Mouse (Mus musculus) MEL (cell line): ENCODE measurements around the gene Shb. TPM values are rescaled to one million over a fixed set of nuclear protein-coding genes. Genes with fewer than 3 reads are reported as not detected.

Experiments used
- DNase-seq: peaks from one replicate; pipeline ENCODE4 v3.0.0; 2011; ENCODE audit warnings: low read depth, low spot score
- H3K27ac ChIP-seq: 2 replicates; pipeline ENCODE4 v1.5.1; 2012; ENCODE audit warnings: low read depth, mild to moderate bottlenecking, control low read depth, low read length, moderate library complexity; ENCODE audit not compliant: control insufficient read depth
- H3K27me3 ChIP-seq, 2 experiments: fragments of 150-350 bp in 1 of 2; sonication (generic) in 1 of 2; 2 replicates each; pipeline ENCODE4 v1.6.1; 2012; ENCODE audit warnings: low read length in 2 of 2, mild to moderate bottlenecking in 2 of 2, improper control_type of control experiment in 1 of 2, moderate library complexity in 1 of 2; ENCODE audit not compliant: insufficient read depth in 2 of 2, control insufficient read depth in 1 of 2
- H3K36me3 ChIP-seq, 2 experiments: 2 replicates each; pipeline ENCODE4 v1.6.1; 2012 to 2014; ENCODE audit warnings: low read length in 2 of 2, improper control_type of control experiment in 1 of 2, inconsistent platforms in 1 of 2, mild to moderate bottlenecking in 1 of 2; ENCODE audit not compliant: insufficient read depth in 2 of 2, control insufficient read depth in 1 of 2
- H3K4me1 ChIP-seq, 2 experiments: fragments of 150-350 bp in 1 of 2; sonication (generic) in 1 of 2; 2 replicates each; pipeline ENCODE4 v1.6.1; 2012; ENCODE audit warnings: low read length in 2 of 2, improper control_type of control experiment in 1 of 2, mild to moderate bottlenecking in 1 of 2; ENCODE audit not compliant: insufficient read depth in 2 of 2, control insufficient read depth in 1 of 2
- H3K4me3 ChIP-seq, 2 experiments: fragments of 150-350 bp in 1 of 2; sonication (generic) in 1 of 2; 2 replicates each; pipeline ENCODE4 v1.5.1; 2012; ENCODE audit warnings: low read depth in 2 of 2, low read length in 2 of 2, mild to moderate bottlenecking in 2 of 2, moderate library complexity in 2 of 2, control low read depth in 1 of 2, improper control_type of control experiment in 1 of 2; ENCODE audit not compliant: control insufficient read depth in 1 of 2, insufficient read depth in 1 of 2
- H3K79me2 ChIP-seq: 2 replicates; pipeline ENCODE4 v1.6.1; 2012; ENCODE audit warnings: mild to moderate bottlenecking, low read length, moderate library complexity; ENCODE audit not compliant: control insufficient read depth, poor library complexity, insufficient read depth
- H3K9ac ChIP-seq: 2 replicates; pipeline ENCODE4 v1.6.1; 2012; ENCODE audit warnings: low read depth, mild to moderate bottlenecking, control low read depth, low read length, moderate library complexity; ENCODE audit not compliant: control insufficient read depth, poor library complexity, severe bottlenecking
- H3K9me3 ChIP-seq: fragments of 150-350 bp; sonication (generic); replicated peaks from 2 replicates; pipeline ENCODE4 v1.6.1; 2012; ENCODE audit warnings: mild to moderate bottlenecking, low read length, improper control_type of control experiment, moderate library complexity; ENCODE audit not compliant: insufficient read depth
- CHD1 ChIP-seq: IDR thresholded peaks from 2 replicates; pipeline ENCODE4 v1.6.1; 2012; ENCODE audit warnings: low read depth, mild to moderate bottlenecking, inconsistent platforms, low read length, improper control_type of control experiment
- CHD2 ChIP-seq: IDR thresholded peaks from 2 replicates; pipeline ENCODE4 v1.6.1; 2011; ENCODE audit warnings: low read length, improper control_type of control experiment
- ELF1 ChIP-seq: IDR thresholded peaks from 2 replicates; pipeline ENCODE4 v1.6.1; 2014; ENCODE audit warnings: low read depth, mild to moderate bottlenecking, inconsistent platforms, low read length, improper control_type of control experiment, moderate library complexity
- ETS1 ChIP-seq: IDR thresholded peaks from 2 replicates; pipeline ENCODE4 v1.6.1; 2012; ENCODE audit warnings: low read depth, mild to moderate bottlenecking, inconsistent platforms, low read length, improper control_type of control experiment, moderate library complexity
- GATA1 ChIP-seq: IDR thresholded peaks from 2 replicates; pipeline ENCODE4 v1.6.1; 2011; ENCODE audit warnings: low read depth, low read length, improper control_type of control experiment
- HCFC1 ChIP-seq: IDR thresholded peaks from 2 replicates; pipeline ENCODE4 v1.6.1; 2012; ENCODE audit warnings: low read depth, mild to moderate bottlenecking, inconsistent platforms, low read length, improper control_type of control experiment, moderate library complexity
- JUND ChIP-seq: IDR thresholded peaks from 2 replicates; pipeline ENCODE4 v1.6.1; 2011; ENCODE audit warnings: low read depth, mild to moderate bottlenecking, improper control_type of control experiment, low read length
- KAT2A ChIP-seq: conservative IDR thresholded peaks from 2 replicates; pipeline ENCODE4 v1.6.1; 2012; ENCODE audit warnings: low read depth, low read length, improper control_type of control experiment, inconsistent platforms
- MAFK ChIP-seq: IDR thresholded peaks from 2 replicates; pipeline ENCODE4 v1.6.1; 2011; ENCODE audit warnings: low read depth, mild to moderate bottlenecking, low read length, improper control_type of control experiment, borderline replicate concordance
- MEF2A ChIP-seq: IDR thresholded peaks from 2 replicates; pipeline ENCODE4 v1.6.1; 2014; ENCODE audit warnings: low read depth, mild to moderate bottlenecking, inconsistent platforms, low read length, improper control_type of control experiment; ENCODE audit not compliant: poor library complexity, insufficient replicate concordance, severe bottlenecking; ENCODE audit errors: extremely low read depth
- MYC ChIP-seq: IDR thresholded peaks from 2 replicates; pipeline ENCODE4 v1.6.1; 2011; ENCODE audit warnings: low read depth, mild to moderate bottlenecking, low read length, improper control_type of control experiment, moderate library complexity
- RAD21 ChIP-seq: IDR thresholded peaks from 2 replicates; pipeline ENCODE4 v1.6.1; 2011; ENCODE audit warnings: mild to moderate bottlenecking, low read depth, low read length, improper control_type of control experiment
- SIN3A ChIP-seq: IDR thresholded peaks from 2 replicates; pipeline ENCODE4 v1.6.1; 2012; ENCODE audit warnings: low read length, improper control_type of control experiment, inconsistent platforms
- SMC3 ChIP-seq: IDR thresholded peaks from 2 replicates; pipeline ENCODE4 v1.6.1; 2011; ENCODE audit warnings: low read depth, low read length, improper control_type of control experiment
- TAL1 ChIP-seq: IDR thresholded peaks from 2 replicates; pipeline ENCODE4 v1.6.1; 2012; ENCODE audit warnings: mild to moderate bottlenecking, inconsistent platforms, low read length, moderate library complexity, mixed read lengths
- TCF12 ChIP-seq: IDR thresholded peaks from 2 replicates; pipeline ENCODE4 v1.6.1; 2014; ENCODE audit warnings: low read depth, mild to moderate bottlenecking, inconsistent platforms, low read length, improper control_type of control experiment, moderate library complexity
- UBTF ChIP-seq: IDR thresholded peaks from 2 replicates; pipeline ENCODE4 v1.6.1; 2012; ENCODE audit warnings: low read depth, mild to moderate bottlenecking, inconsistent platforms, low read length, improper control_type of control experiment, moderate library complexity, borderline replicate concordance; ENCODE audit not compliant: insufficient read depth
- ZC3H11A ChIP-seq: IDR thresholded peaks from 2 replicates; pipeline ENCODE4 v1.6.1; 2012; ENCODE audit warnings: low read depth, mild to moderate bottlenecking, inconsistent platforms, low read length, improper control_type of control experiment
- ZMIZ1 ChIP-seq: IDR thresholded peaks from 2 replicates; pipeline ENCODE4 v1.6.1; 2012; ENCODE audit warnings: low read depth, mild to moderate bottlenecking, inconsistent platforms, low read length, improper control_type of control experiment, moderate library complexity
- polyA plus RNA-seq, 2 experiments: library from polyadenylated mRNA; stranded (reverse) in 1 of 2; unstranded in 1 of 2; fragments of >175 nt in 1 of 2; fragments of >200 nt in 1 of 2; gene quantifications; 2 replicates each; pipeline versions ENCODE4 v1.2.1 to v1.2.4; 2012; ENCODE audit warnings: low replicate concordance in 2 of 2, low read depth in 1 of 2; ENCODE audit not compliant: insufficient read length in 2 of 2, insufficient read depth in 1 of 2, missing spikeins in 1 of 2
- total RNA-seq: library from RNA; depleted of rRNA; stranded (reverse); fragments of 300-350 nt; gene quantifications from 2 replicates; pipeline ENCODE4 v1.2.3, GENCODE M21; 2012

Shb gene
- total and polyA plus RNA-seq, 3 experiments, result 5.2 to 13.9 TPM; not detected in 1

DNA sequence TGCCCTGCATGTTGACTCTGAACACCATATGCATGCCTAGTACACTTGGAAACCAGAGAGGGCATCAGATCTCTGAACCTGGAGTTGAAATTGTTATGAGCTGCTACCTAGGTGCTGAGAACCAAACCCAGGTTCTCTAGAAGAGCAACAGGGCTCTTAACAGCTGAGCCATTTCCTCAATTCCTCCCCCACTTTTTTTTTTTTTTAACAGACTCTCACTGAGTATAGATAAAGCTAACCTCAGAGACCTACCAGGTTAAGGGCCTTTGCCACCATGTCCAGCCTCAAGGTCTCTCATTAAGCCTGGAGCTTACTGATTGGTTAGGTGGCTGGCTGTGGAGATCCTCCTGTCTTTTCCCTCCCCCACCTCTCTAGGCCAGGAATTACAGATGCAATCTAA lies 6.9 kb upstream of the Shb start (continued):
- TF ChIP-seq MYC (no peak), CHD1 (no peak), TAL1 (no peak), MEF2A (no peak)
- TF ChIP-seq, all 39 proteins: peak for 4

DNA sequence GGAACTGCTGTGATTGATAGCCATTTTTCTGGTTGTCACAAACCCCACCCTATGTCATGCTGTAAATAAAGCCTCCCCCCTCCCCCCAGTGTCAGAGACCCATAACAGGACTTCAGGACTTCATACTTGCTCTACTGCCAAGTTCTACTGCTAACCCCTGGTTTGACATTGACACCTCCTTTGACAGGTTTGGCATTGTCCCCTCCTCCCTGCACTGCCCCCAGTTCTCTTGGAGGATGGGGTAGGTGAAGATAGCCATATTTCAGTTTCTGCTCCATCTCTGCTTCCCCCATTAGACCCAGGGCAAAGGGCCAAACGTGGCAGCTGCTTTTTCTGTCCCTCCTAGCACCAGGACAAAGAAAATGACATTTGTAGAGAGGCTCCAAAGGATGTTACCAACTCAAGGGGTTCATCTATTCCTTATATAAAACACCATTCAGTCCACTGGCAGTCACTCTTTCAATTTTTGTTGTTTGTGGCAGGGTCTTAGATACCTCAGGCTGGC lies 1.2 kb upstream of the Shb start:
- Histone ChIP-seq H3K27ac (no peak overlapping the region), H3K9me3 (no peaks in the 10 kb centered on the region), H3K4me3 (no peak overlapping the region), H3K4me1 (peaks cover 4 to 14% of the 10 kb centered on the region in 2 experiments; a peak in 3 of 4 replicates), H3K79me2 (peaks cover 14% of the 10 kb centered on the region), H3K36me3 (peaks cover 0 to 9% of the 10 kb centered on the region in 2 experiments; a peak in 1 of 4 replicates), H3K27me3 (no peaks in the 10 kb centered on the region), H3K9ac (no peak overlapping the region)
- DNase-seq, result no peak
- TF ChIP-seq SMC3, result no peak
- no peak for TF ChIP-seq MEF2A
- no peak for TF ChIP-seq RAD21
- no peak for TF ChIP-seq ETS1
- no peak for TF ChIP-seq MAFK
- no peak for TF ChIP-seq UBTF
- no peak for TF ChIP-seq ELF1
- TF ChIP-seq JUND, result no peak
- no peak for TF ChIP-seq ZC3H11A
- TF ChIP-seq SIN3A, result no peak
- no peak for TF ChIP-seq GATA1
- no peak for TF ChIP-seq TAL1
- TF ChIP-seq HCFC1, result no peak
- no peak for TF ChIP-seq CHD2
- no peak for TF ChIP-seq TCF12
- no peak for TF ChIP-seq KAT2A
- no peak for TF ChIP-seq ZMIZ1
